Mouse (Mus musculus): ENCODE results near the gene Tnni3k. TPM values are rescaled to one million over a fixed set of nuclear protein-coding genes. Genes with fewer than 3 reads are reported as not detected.

Gene Tnni3k
- polyA plus RNA-seq, 1 experiment from 2014 or later = 0.15 TPM

DNA sequence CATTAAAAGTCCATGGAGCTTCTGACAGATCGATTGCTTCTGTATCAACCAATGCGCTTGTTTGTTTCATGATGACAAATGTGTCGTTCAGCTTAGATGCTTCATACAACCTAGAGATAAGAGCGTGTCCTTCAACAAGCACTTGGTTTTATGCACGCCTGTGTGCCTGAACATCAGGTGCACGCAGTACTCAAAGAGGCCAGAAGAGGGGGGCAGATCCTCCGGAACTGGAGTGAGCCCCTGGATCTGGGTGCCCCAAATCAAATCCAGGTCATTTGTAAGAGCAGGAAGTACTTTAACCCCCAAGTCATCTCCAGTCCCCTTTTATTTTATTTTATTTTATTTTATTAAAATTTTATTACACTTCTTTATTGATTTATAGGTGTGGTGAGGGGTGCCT, 158.5 kb downstream of the Tnni3k start:
- H3K27ac ChIP-seq (ENCODE audit: low read depth, low read length) = no peak overlapping the region
- H3K36me3 ChIP-seq (ENCODE audit: control insufficient read depth, insufficient read depth, low read length) = no peaks in the 10 kb centered on the region
- H3K9ac ChIP-seq (replicated peaks; ENCODE audit: low read depth, low read length) = no peak overlapping the region
- ATAC-seq (ENCODE audit: low read depth) = no peak
- no peaks in the 10 kb centered on the region for H3K9me3 ChIP-seq (ENCODE audit: control insufficient read depth, low read length)
- H3K4me1 ChIP-seq (ENCODE audit: control insufficient read depth, insufficient read depth, low read length) = no peaks in the 10 kb centered on the region
- no peak overlapping the region for H3K4me3 ChIP-seq (ENCODE audit: low read depth, low read length)
- H3K27me3 ChIP-seq (ENCODE audit: control insufficient read depth, insufficient read depth, low read length) = no peaks in the 10 kb centered on the region
- WGBS = 83% methylated on average over 7 of the region's 7 CpGs
- no peak overlapping the region for H3K4me2 ChIP-seq (ENCODE audit: low read depth, low read length)

DNA sequence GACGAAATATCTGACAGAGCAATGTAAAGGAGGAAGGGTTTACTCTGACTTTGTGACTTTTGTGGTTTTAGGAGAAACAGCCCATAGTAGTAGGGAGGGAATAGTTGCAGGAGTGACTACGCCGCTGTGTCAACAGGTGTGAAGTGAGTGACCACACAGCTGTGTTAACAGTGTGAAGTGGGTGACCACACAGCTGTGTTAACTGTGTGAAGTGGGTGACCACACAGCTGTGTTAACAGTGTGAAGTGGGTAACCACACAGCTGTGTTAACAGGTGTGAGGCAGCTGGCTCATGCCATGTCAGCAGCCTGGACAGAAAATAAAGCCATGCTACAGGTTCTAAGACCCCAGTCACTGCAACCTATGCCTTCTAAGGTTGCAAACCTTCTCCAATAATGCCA, 162.0 kb downstream of the Tnni3k start:
- Histone ChIP-seq H3K4me1 (ENCODE audit: control insufficient read depth, insufficient read depth, low read length) (no peaks in the 10 kb centered on the region), H3K4me3 (ENCODE audit: low read depth, low read length) (no peak overlapping the region), H3K36me3 (ENCODE audit: control insufficient read depth, insufficient read depth, low read length) (no peaks in the 10 kb centered on the region), H3K4me2 (ENCODE audit: low read depth, low read length) (no peak overlapping the region), H3K9ac (replicated peaks; ENCODE audit: low read depth, low read length) (no peak overlapping the region), H3K27ac (ENCODE audit: low read depth, low read length) (no peak overlapping the region), H3K9me3 (ENCODE audit: control insufficient read depth, low read length) (no peaks in the 10 kb centered on the region), H3K27me3 (ENCODE audit: control insufficient read depth, insufficient read depth, low read length) (no peaks in the 10 kb centered on the region)
- WGBS = 91% methylated on average over 3 of the region's 3 CpGs
- no peak for ATAC-seq (ENCODE audit: low read depth)

DNA sequence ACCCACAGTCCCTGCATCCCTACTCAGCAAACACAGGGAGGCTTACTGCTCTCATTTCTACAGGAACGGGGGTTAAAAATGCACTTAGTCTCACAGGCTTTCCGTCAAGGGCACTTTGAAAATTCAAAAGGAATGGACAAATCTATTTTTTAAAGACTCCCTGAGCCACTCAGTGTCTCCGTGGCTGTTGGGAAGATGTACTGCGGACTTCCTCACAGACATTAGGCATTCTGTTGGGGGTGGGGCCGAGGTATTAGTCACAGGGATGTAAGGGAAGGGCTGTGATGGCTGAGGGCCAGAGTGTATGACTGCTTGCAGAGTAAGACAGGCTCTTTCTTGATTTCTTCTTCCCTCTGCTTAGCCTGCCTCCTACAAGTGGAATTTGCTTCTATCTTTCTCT, 169.8 kb downstream of the Tnni3k start:
- H3K9ac ChIP-seq (replicated peaks; ENCODE audit: low read depth, low read length) = no peak overlapping the region
- ATAC-seq (ENCODE audit: low read depth) = peak; percentile 71; the same call in 1 of the 2 replicates
- no peaks in the 10 kb centered on the region for H3K4me1 ChIP-seq (ENCODE audit: control insufficient read depth, insufficient read depth, low read length)
- H3K27me3 ChIP-seq (ENCODE audit: control insufficient read depth, insufficient read depth, low read length) = no peaks in the 10 kb centered on the region
- no peaks in the 10 kb centered on the region for H3K9me3 ChIP-seq (ENCODE audit: control insufficient read depth, low read length)
- no peak overlapping the region for H3K27ac ChIP-seq (ENCODE audit: low read depth, low read length)
- WGBS = 31% methylated on average over 5 of the region's 5 CpGs
- H3K4me3 ChIP-seq (ENCODE audit: low read depth, low read length) = no peak overlapping the region
- no peak overlapping the region for H3K4me2 ChIP-seq (ENCODE audit: low read depth, low read length)
- H3K36me3 ChIP-seq (ENCODE audit: control insufficient read depth, insufficient read depth, low read length) = no peaks in the 10 kb centered on the region

DNA sequence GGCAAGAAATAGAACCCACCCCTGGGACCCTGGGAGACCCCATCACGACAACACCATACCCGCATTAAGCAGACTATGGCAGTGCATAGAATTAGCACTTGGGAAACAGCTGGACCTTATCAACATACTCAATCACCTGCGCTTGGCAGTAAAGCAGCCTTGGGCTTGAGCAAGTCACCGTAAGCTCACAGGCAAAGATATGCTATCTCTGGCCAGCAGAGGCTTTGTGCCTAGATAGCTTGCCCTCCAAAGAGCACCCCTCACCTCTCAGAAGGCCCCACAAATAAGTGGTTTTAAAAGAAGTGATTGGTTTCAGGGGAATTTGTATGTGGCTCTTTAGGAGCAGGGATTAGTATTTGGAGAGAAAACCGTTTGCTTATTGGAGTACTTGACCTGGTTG, 170.2 kb downstream of the Tnni3k start:
- Histone ChIP-seq H3K36me3 (ENCODE audit: control insufficient read depth, insufficient read depth, low read length) (no peaks in the 10 kb centered on the region), H3K4me3 (ENCODE audit: low read depth, low read length) (no peak overlapping the region), H3K27me3 (ENCODE audit: control insufficient read depth, insufficient read depth, low read length) (no peaks in the 10 kb centered on the region), H3K9ac (replicated peaks; ENCODE audit: low read depth, low read length) (no peak overlapping the region), H3K4me1 (ENCODE audit: control insufficient read depth, insufficient read depth, low read length) (no peaks in the 10 kb centered on the region), H3K27ac (ENCODE audit: low read depth, low read length) (no peak overlapping the region), H3K9me3 (ENCODE audit: control insufficient read depth, low read length) (no peaks in the 10 kb centered on the region), H3K4me2 (ENCODE audit: low read depth, low read length) (no peak overlapping the region)
- WGBS = 48% methylated on average over 5 of the region's 5 CpGs
- no peak for ATAC-seq (ENCODE audit: low read depth)

DNA sequence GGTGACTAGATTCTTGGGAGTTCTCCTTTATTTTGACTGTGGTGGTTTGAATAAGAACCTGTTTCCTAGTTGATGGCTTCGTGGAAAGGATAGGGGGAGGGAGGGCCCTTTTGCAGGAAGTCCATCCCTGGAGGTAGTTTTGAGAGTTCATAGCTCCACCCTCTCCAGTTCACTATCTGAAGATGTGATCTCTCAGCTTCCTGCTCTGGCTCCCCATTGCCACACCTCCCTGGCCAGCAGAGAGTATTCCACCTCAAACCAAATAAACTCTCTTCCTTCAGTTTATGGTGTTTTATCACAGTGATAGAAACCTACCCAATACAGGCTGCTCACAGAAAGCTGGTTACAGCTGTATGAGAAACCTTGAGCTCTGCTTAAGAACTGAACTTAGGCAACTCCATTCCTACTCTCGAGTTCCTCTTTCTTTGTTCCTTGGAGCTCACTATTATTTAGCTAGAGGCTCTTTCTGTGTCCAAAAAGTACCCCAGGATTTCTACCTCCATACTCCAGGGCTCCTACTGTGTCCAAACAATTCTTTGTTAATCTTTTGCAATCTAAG, 173.7 kb downstream of the Tnni3k start:
- ATAC-seq (ENCODE audit: low read depth) = no peak
- Histone ChIP-seq H3K4me1 (ENCODE audit: control insufficient read depth, insufficient read depth, low read length) (no peaks in the 10 kb centered on the region), H3K36me3 (ENCODE audit: control insufficient read depth, insufficient read depth, low read length) (no peaks in the 10 kb centered on the region), H3K4me2 (ENCODE audit: low read depth, low read length) (no peak overlapping the region), H3K9me3 (ENCODE audit: control insufficient read depth, low read length) (no peaks in the 10 kb centered on the region), H3K27ac (ENCODE audit: low read depth, low read length) (no peak overlapping the region), H3K9ac (replicated peaks; ENCODE audit: low read depth, low read length) (no peak overlapping the region), H3K4me3 (ENCODE audit: low read depth, low read length) (no peak overlapping the region), H3K27me3 (ENCODE audit: control insufficient read depth, insufficient read depth, low read length) (no peaks in the 10 kb centered on the region)
- 84% methylated on average over 2 of the region's 2 CpGs for WGBS

DNA sequence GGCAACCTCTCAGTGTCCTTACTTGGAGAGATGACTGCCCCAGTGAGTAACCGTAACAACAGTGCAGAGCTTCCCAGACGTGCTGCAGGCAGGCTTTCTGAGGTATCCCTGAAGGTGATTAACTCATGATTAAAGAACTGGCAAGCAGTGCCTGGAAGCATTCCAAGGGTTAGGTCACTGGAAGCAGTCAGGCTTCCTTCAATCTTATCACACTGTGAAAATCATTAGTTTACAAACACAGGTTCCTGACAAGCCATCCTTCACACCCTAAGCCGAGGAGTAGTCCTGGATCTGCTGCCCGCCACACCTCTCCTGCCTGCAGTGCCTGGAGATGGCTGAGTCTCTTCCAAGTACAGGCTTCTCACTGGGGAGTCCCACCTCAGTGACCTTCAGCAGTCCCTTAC, 174.7 kb downstream of the Tnni3k start:
- no peaks in the 10 kb centered on the region for H3K4me1 ChIP-seq (ENCODE audit: control insufficient read depth, insufficient read depth, low read length)
- 52% methylated on average over 4 of the region's 4 CpGs for WGBS

DNA sequence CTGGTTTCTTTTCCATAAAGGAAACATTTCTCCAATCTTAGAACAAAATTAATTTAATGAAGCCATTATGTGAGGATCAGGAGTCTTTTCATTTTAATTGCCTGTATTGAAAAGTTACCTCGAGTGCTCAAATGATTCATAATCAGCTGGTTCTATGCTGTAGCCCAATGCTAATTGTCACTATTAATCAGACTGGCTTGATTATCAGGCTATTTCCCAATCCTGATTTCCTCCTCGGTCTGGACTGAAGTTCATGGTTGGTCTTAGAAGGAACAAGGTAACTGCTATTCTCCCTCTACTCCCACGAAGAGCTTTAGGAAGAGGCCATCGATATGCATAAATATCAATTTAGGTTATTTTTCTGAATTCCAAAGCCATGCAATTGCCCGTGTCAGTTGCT, 175.1 kb downstream of the Tnni3k start:
- no peak for ATAC-seq (ENCODE audit: low read depth)
- H3K9ac ChIP-seq (replicated peaks; ENCODE audit: low read depth, low read length) = no peak overlapping the region
- H3K9me3 ChIP-seq (ENCODE audit: control insufficient read depth, low read length) = no peaks in the 10 kb centered on the region
- H3K4me1 ChIP-seq (ENCODE audit: control insufficient read depth, insufficient read depth, low read length) = no peaks in the 10 kb centered on the region
- WGBS = 79% methylated on average over 5 of the region's 5 CpGs
- no peak overlapping the region for H3K4me3 ChIP-seq (ENCODE audit: low read depth, low read length)
- no peak overlapping the region for H3K4me2 ChIP-seq (ENCODE audit: low read depth, low read length)
- H3K36me3 ChIP-seq (ENCODE audit: control insufficient read depth, insufficient read depth, low read length) = no peaks in the 10 kb centered on the region
- H3K27me3 ChIP-seq (ENCODE audit: control insufficient read depth, insufficient read depth, low read length) = no peaks in the 10 kb centered on the region
- H3K27ac ChIP-seq (ENCODE audit: low read depth, low read length) = no peak overlapping the region

More for the DNA sequence above, 174.7 kb downstream of the Tnni3k start:
- no peak for ATAC-seq (ENCODE audit: low read depth)
- Histone ChIP-seq H3K27ac (ENCODE audit: low read depth, low read length) (no peak overlapping the region), H3K9me3 (ENCODE audit: control insufficient read depth, low read length) (no peaks in the 10 kb centered on the region), H3K4me2 (ENCODE audit: low read depth, low read length) (no peak overlapping the region), H3K27me3 (ENCODE audit: control insufficient read depth, insufficient read depth, low read length) (no peaks in the 10 kb centered on the region), H3K4me3 (ENCODE audit: low read depth, low read length) (no peak overlapping the region), H3K9ac (replicated peaks; ENCODE audit: low read depth, low read length) (no peak overlapping the region), H3K36me3 (ENCODE audit: control insufficient read depth, insufficient read depth, low read length) (no peaks in the 10 kb centered on the region)

DNA sequence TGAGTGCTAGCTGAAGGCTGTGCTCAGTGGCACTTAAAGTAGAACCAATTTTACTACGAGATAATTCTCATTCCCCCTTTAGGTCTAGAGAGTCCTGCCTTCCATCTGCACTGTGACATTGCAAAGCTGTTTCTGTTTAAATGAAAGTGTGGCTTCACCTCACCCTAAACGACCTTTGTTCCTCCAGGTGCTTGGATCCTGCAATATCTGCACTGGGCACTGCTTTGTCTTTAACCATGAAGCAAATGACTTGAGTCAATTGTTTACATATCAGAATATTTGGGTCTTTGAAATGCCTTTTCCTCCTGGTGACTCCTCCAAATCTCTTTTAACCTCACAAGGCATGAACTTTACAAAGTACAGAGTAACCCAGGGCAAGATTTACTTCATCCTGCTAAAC, 175.7 kb downstream of the Tnni3k start:
- H3K36me3 ChIP-seq (ENCODE audit: control insufficient read depth, insufficient read depth, low read length) = no peaks in the 10 kb centered on the region
- no peak overlapping the region for H3K4me2 ChIP-seq (ENCODE audit: low read depth, low read length)
- no peaks in the 10 kb centered on the region for H3K9me3 ChIP-seq (ENCODE audit: control insufficient read depth, low read length)
- no peaks in the 10 kb centered on the region for H3K4me1 ChIP-seq (ENCODE audit: control insufficient read depth, insufficient read depth, low read length)
- ATAC-seq (ENCODE audit: low read depth) = no peak
- H3K27me3 ChIP-seq (ENCODE audit: control insufficient read depth, insufficient read depth, low read length) = no peaks in the 10 kb centered on the region
- H3K9ac ChIP-seq (replicated peaks; ENCODE audit: low read depth, low read length) = no peak overlapping the region
- no peak overlapping the region for H3K4me3 ChIP-seq (ENCODE audit: low read depth, low read length)
- WGBS = 55% methylated on average over 2 of the region's 2 CpGs
- no peak overlapping the region for H3K27ac ChIP-seq (ENCODE audit: low read depth, low read length)

DNA sequence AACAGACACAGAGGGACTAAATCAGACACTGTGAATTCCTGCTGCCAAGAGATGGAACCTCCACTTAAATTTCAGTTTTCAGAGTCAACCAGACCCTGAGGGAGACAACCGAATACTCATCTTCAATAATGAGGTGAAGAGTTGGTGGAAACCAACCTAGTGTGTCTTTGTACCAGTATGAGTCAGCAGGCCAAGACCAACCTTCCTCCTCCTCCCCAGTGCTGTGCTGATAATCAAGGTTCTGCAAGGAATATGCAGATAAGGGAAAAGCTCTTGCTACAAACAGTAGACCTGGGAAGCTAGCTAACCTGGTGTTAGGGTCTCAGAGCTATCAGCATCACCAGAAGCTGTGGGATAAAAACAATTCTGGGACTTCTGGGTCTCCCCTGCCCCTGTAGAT, 176.1 kb downstream of the Tnni3k start:
- WGBS = 94% methylated on average over 1 of the region's 1 CpGs
- no peaks in the 10 kb centered on the region for H3K4me1 ChIP-seq (ENCODE audit: control insufficient read depth, insufficient read depth, low read length)
- H3K4me2 ChIP-seq (ENCODE audit: low read depth, low read length) = no peak overlapping the region
- no peak for ATAC-seq (ENCODE audit: low read depth)
- no peaks in the 10 kb centered on the region for H3K36me3 ChIP-seq (ENCODE audit: control insufficient read depth, insufficient read depth, low read length)
- no peaks in the 10 kb centered on the region for H3K27me3 ChIP-seq (ENCODE audit: control insufficient read depth, insufficient read depth, low read length)
- H3K9me3 ChIP-seq (ENCODE audit: control insufficient read depth, low read length) = no peaks in the 10 kb centered on the region
- no peak overlapping the region for H3K27ac ChIP-seq (ENCODE audit: low read depth, low read length)
- no peak overlapping the region for H3K4me3 ChIP-seq (ENCODE audit: low read depth, low read length)
- H3K9ac ChIP-seq (replicated peaks; ENCODE audit: low read depth, low read length) = no peak overlapping the region
